In genomic region chr4:89303281-89303995, GRCm38 (mm10) we compare ENCODE assay signal across 15 mouse cellular contexts. TPM values are rescaled to one million over a fixed set of nuclear protein-coding genes. Genes with fewer than 3 reads are reported as not detected.
DNase-seq lines count a peak whose midpoint lies in the region; ATAC-seq and TF ChIP-seq lines count a peak whose summit lies in the region.
"Had no signal": no experiment of that assay in that cellular context is flagged by ENCODE, and none has a peak within 500 bp of the region (broad histone marks: within the 10 kb centered on the region; RNA-seq: fewer than 3 reads in every experiment).

No protein-coding gene starts in this region.

- ATAC-seq in heart, embryonic 13.5 days (ENCODE audit: extremely low read depth, insufficient number of reproducible peaks, low FRiP score, low TSS enrichment), result no peak
- ATAC-seq in lung, postnatal 0 days, result no peak
- ATAC-seq in neural tube, embryonic 12.5 days (ENCODE audit: low FRiP score, low read depth), result 0 out of 2 replicates have a peak, but pooled peaks have one; percentile 52

- TF ChIP-seq EP300 in lung, postnatal 0 days (IDR thresholded peaks at IDR 0.05), result no peak

- 2% methylated on average over 14 of the region's 14 CpGs for WGBS in heart, embryonic 13.5 days
- WGBS in lung, postnatal 0 days, result 6% methylated on average over 14 of the region's 14 CpGs
- 14% methylated on average over 14 of the region's 14 CpGs for WGBS in lung, adult 2 months
- WGBS in embryonic facial prominence, embryonic 10.5 days, result under 1% methylated on average over 14 of the region's 14 CpGs
- under 1% methylated on average over 14 of the region's 14 CpGs for WGBS in neural tube, embryonic 12.5 days

- TF ChIP-seq CTCF in lung, postnatal 0 days (IDR thresholded peaks at IDR 0.05), result no peak
- no peak for TF ChIP-seq CTCF in lung, adult 2 months (IDR thresholded peaks at IDR 0.05; ENCODE audit: insufficient read depth, low read length)

- peaks cover 94% of the 10 kb centered on the region for H3K27me3 ChIP-seq in heart, embryonic 13.5 days (replicated peaks)
- H3K27me3 ChIP-seq in lung, postnatal 0 days (replicated peaks; ENCODE audit: insufficient read depth, low read length), result peaks cover 35% of the 10 kb centered on the region
- peaks cover 99% of the 10 kb centered on the region for H3K27me3 ChIP-seq in embryonic facial prominence, embryonic 10.5 days (replicated peaks; ENCODE audit: low read depth, poor library complexity, severe bottlenecking)
- peaks cover 92% of the 10 kb centered on the region for H3K27me3 ChIP-seq in neural tube, embryonic 12.5 days (replicated peaks)

- H3K4me3 ChIP-seq in heart, embryonic 13.5 days, result 0 out of 2 replicates have a peak overlapping the region, but pooled peaks have one; percentile 14
- H3K4me3 ChIP-seq in lung, postnatal 0 days (ENCODE audit: low read depth, low read length), result no peak overlapping the region
- H3K4me3 ChIP-seq in lung, adult 2 months (replicated peaks; ENCODE audit: extremely low read depth, low read depth, low read length), result no peak overlapping the region
- no peak overlapping the region; the same call in 1 of the 2 replicates for H3K4me3 ChIP-seq in embryonic facial prominence, embryonic 10.5 days
- H3K4me3 ChIP-seq in neural tube, embryonic 12.5 days, result no peak overlapping the region

- no peak for TF ChIP-seq POLR2A in lung, adult 2 months (IDR thresholded peaks at IDR 0.05; ENCODE audit: borderline replicate concordance, extremely low read depth, low read depth, low read length)

- no peak for DNase-seq in heart, adult 11 months
- peak; percentile 62 for DNase-seq in lung, postnatal 0 days (ENCODE audit: low spot score)
- DNase-seq in lung, adult 2 months, result no peak
- DNase-seq in embryonic facial prominence, embryonic 10.5 days (ENCODE audit: low spot score), result peak; percentile 69
- DNase-seq in thymus, postnatal 4 days, result no peak
- DNase-seq: adrenal gland, adult 2 months; cerebellum, adult 11-12 months; gastrocnemius, postnatal 25 days; right cerebral cortex, postnatal 4 days; thymus, adult 2 months had no signal

- no peak overlapping the region for H3K27ac ChIP-seq in heart, embryonic 13.5 days (replicated peaks)
- no peak overlapping the region for H3K27ac ChIP-seq in lung, postnatal 0 days (ENCODE audit: low read length)
- no peak overlapping the region for H3K27ac ChIP-seq in embryonic facial prominence, embryonic 10.5 days (replicated peaks)
- H3K27ac ChIP-seq in neural tube, embryonic 12.5 days, result no peak overlapping the region

- H3K4me2 ChIP-seq in heart, embryonic 13.5 days, result peak overlapping the region; percentile 48
- H3K4me2 ChIP-seq in lung, postnatal 0 days (replicated peaks; ENCODE audit: low read depth, low read length), result no peak overlapping the region
- H3K4me2 ChIP-seq in neural tube, embryonic 12.5 days (replicated peaks), result no peak overlapping the region

- no peaks in the 10 kb centered on the region for H3K36me3 ChIP-seq in heart, embryonic 13.5 days
- H3K36me3 ChIP-seq in lung, postnatal 0 days (ENCODE audit: insufficient read depth, low read length), result no peaks in the 10 kb centered on the region
- no peaks in the 10 kb centered on the region for H3K36me3 ChIP-seq in embryonic facial prominence, embryonic 10.5 days (replicated peaks)
- no peaks in the 10 kb centered on the region for H3K36me3 ChIP-seq in neural tube, embryonic 12.5 days

- H3K9me3 ChIP-seq in heart, embryonic 13.5 days, result no peaks in the 10 kb centered on the region
- H3K9me3 ChIP-seq in lung, postnatal 0 days (ENCODE audit: low read length), result no peaks in the 10 kb centered on the region
- no peaks in the 10 kb centered on the region for H3K9me3 ChIP-seq in embryonic facial prominence, embryonic 10.5 days
- H3K9me3 ChIP-seq in neural tube, embryonic 12.5 days, result no peaks in the 10 kb centered on the region

- no peak overlapping the region for H3K9ac ChIP-seq in heart, embryonic 13.5 days
- no peak overlapping the region for H3K9ac ChIP-seq in lung, postnatal 0 days (replicated peaks; ENCODE audit: low read depth)
- no peak overlapping the region for H3K9ac ChIP-seq in neural tube, embryonic 12.5 days

- 0 out of 2 replicates have a peak, but pooled peaks cover 5% of the 10 kb centered on the region for H3K4me1 ChIP-seq in heart, embryonic 13.5 days
- no peaks in the 10 kb centered on the region for H3K4me1 ChIP-seq in lung, postnatal 0 days (ENCODE audit: insufficient read depth, low read depth, low read length)
- H3K4me1 ChIP-seq in lung, adult 2 months (ENCODE audit: control insufficient read depth, insufficient read depth, low read length), result no peaks in the 10 kb centered on the region; the same call in 1 of the 2 replicates
- peaks cover 7% of the 10 kb centered on the region for H3K4me1 ChIP-seq in embryonic facial prominence, embryonic 10.5 days
- no peaks in the 10 kb centered on the region for H3K4me1 ChIP-seq in neural tube, embryonic 12.5 days

RNA-seq across cellular contexts. Expression of gene Cdkn2b, which starts 7.4 kb away (rescaled TPM):
- 0.75 and 1.1 TPM in 2 replicates for polyA plus RNA-seq in heart, embryonic 13.5 days (2015; fragmentation: Nextera tagmentation; extraction: Ambion mirVana)
- 92.2 and 108 TPM in 2 replicates for polyA plus RNA-seq in lung, postnatal 0 days (2015; fragmentation: Nextera tagmentation; extraction: Ambion mirVana)
- 67.3 and 73.6 TPM in 2 replicates for polyA plus RNA-seq in lung, adult 2 months (2012; rRNA removed)
- polyA plus RNA-seq in embryonic facial prominence, embryonic 10.5 days (2016; fragmentation: Nextera tagmentation; extraction: Ambion mirVana), result 0.88 and 1.2 TPM in 2 replicates
- 0.41 and 0.56 TPM in 2 replicates for polyA plus RNA-seq in neural tube, embryonic 12.5 days (2016; fragmentation: Nextera tagmentation; extraction: Ambion mirVana)

RNA-seq across cellular contexts. Expression of gene Cdkn2a, which starts 9.0 kb away (rescaled TPM):
- not detected in 2 replicates for polyA plus RNA-seq in heart, embryonic 13.5 days (2015; fragmentation: Nextera tagmentation; extraction: Ambion mirVana)
- not detected in 2 replicates for polyA plus RNA-seq in lung, postnatal 0 days (2015; fragmentation: Nextera tagmentation; extraction: Ambion mirVana)
- 5.1 and 12.3 TPM in 2 replicates for polyA plus RNA-seq in lung, adult 2 months (2012; rRNA removed)
- polyA plus RNA-seq in embryonic facial prominence, embryonic 10.5 days (2016; fragmentation: Nextera tagmentation; extraction: Ambion mirVana), result not detected in 2 replicates
- not detected in 2 replicates for polyA plus RNA-seq in neural tube, embryonic 12.5 days (2016; fragmentation: Nextera tagmentation; extraction: Ambion mirVana)
- polyA plus RNA-seq: intestine, embryonic 14.5 days; liver, embryonic 16.5 days; neural tube, embryonic 14.5 days had no signal

Comparison
In these comparisons a context has a peak if more than half of its experiments do, and no peak if none do; other contexts are left out.
1. DNase-seq: peak in lung, postnatal 0 days (single experiment) and embryonic facial prominence, embryonic 10.5 days (single experiment); none in heart, adult 11 months (single experiment), lung, adult 2 months (single experiment) and thymus, postnatal 4 days (single experiment).
2. RNA of gene Cdkn2b, which starts 7.4 kb away (polyA plus RNA-seq): 92.2 to 108 TPM in lung, postnatal 0 days and 67.3 to 73.6 TPM in lung, adult 2 months; 0.88 to 1.2 TPM in embryonic facial prominence, embryonic 10.5 days, 0.75 to 1.1 TPM in heart, embryonic 13.5 days and 0.41 to 0.56 TPM in neural tube, embryonic 12.5 days; every median in the first group is over 10 times any median in the second.